In genomic region chr10:51154016-51154415, GRCm38 (mm10) we compare ENCODE assay signal across 17 mouse cellular contexts.
DNase-seq lines count a peak whose midpoint lies in the region; ATAC-seq lines count a peak whose summit lies in the region.
"Had no signal": no experiment of that assay in that cellular context is flagged by ENCODE, and none has a peak within 500 bp of the region (broad histone marks: within the 10 kb centered on the region; RNA-seq: fewer than 3 reads in every experiment).

No protein-coding gene starts in this region.

- H3K27me3 ChIP-seq in neural tube, embryonic 11.5 days (ENCODE audit: control insufficient read depth, insufficient read depth, low read length) = no peaks in the 10 kb centered on the region
- H3K27me3 ChIP-seq in hindbrain, embryonic 14.5 days (ENCODE audit: control insufficient read depth, insufficient read depth, low read length) = peaks cover 16% of the 10 kb centered on the region
- peaks cover 23% of the 10 kb centered on the region for H3K27me3 ChIP-seq in midbrain, embryonic 12.5 days
- H3K27me3 ChIP-seq: intestine, embryonic 15.5 days; liver, embryonic 13.5 days had no signal

- H3K9me3 ChIP-seq in neural tube, embryonic 11.5 days (ENCODE audit: control insufficient read depth, low read length) = no peaks in the 10 kb centered on the region
- H3K9me3 ChIP-seq in hindbrain, embryonic 14.5 days (ENCODE audit: control insufficient read depth, low read length) = no peaks in the 10 kb centered on the region
- H3K9me3 ChIP-seq in midbrain, embryonic 12.5 days = no peaks in the 10 kb centered on the region
- H3K9me3 ChIP-seq: G1E; intestine, embryonic 15.5 days; liver, embryonic 13.5 days had no signal

- H3K4me2 ChIP-seq in neural tube, embryonic 11.5 days (ENCODE audit: low read depth) = peak overlapping the region; percentile 40
- peak overlapping the region; percentile 61 for H3K4me2 ChIP-seq in hindbrain, embryonic 14.5 days (replicated peaks)
- H3K4me2 ChIP-seq in midbrain, embryonic 12.5 days (replicated peaks) = peak overlapping the region; percentile 49; the same call in 1 of the 2 replicates
- H3K4me2 ChIP-seq: intestine, embryonic 15.5 days; liver, embryonic 13.5 days had no signal

- no peak overlapping the region for H3K4me3 ChIP-seq in neural tube, embryonic 11.5 days (ENCODE audit: low read depth, low read length)
- 0 out of 2 replicates have a peak overlapping the region, but pooled peaks have one; percentile 24 for H3K4me3 ChIP-seq in hindbrain, embryonic 14.5 days (replicated peaks; ENCODE audit: low read length)
- H3K4me3 ChIP-seq in midbrain, embryonic 12.5 days = no peak overlapping the region
- H3K4me3 ChIP-seq: intestine, embryonic 15.5 days; liver, embryonic 13.5 days; myocyte had no signal

- H3K4me1 ChIP-seq in neural tube, embryonic 11.5 days (ENCODE audit: control insufficient read depth, insufficient read depth, low read length) = 0 out of 2 replicates have a peak, but pooled peaks cover 2% of the 10 kb centered on the region
- peaks cover 7% of the 10 kb centered on the region; the same call in 1 of the 2 replicates for H3K4me1 ChIP-seq in hindbrain, embryonic 14.5 days (replicated peaks; ENCODE audit: control insufficient read depth, insufficient read depth, low read length)
- peaks cover 19% of the 10 kb centered on the region for H3K4me1 ChIP-seq in midbrain, embryonic 12.5 days
- H3K4me1 ChIP-seq: liver, embryonic 13.5 days had no signal

- ATAC-seq in neural tube, embryonic 11.5 days (ENCODE audit: insufficient read depth, low FRiP score, low TSS enrichment) = no peak; the same call in 1 of the 2 replicates
- 0 out of 2 replicates have a peak, but pooled peaks have one; percentile 10 for ATAC-seq in hindbrain, embryonic 14.5 days (ENCODE audit: low FRiP score)
- ATAC-seq in midbrain, embryonic 12.5 days (ENCODE audit: low FRiP score, low read depth) = no peak; the same call in 1 of the 2 replicates

- no peak overlapping the region for H3K27ac ChIP-seq in neural tube, embryonic 11.5 days (ENCODE audit: low read depth, low read length)
- H3K27ac ChIP-seq in hindbrain, embryonic 14.5 days = no peak overlapping the region
- H3K27ac ChIP-seq in midbrain, embryonic 12.5 days (replicated peaks) = peak overlapping the region; percentile 69
- H3K27ac ChIP-seq: intestine, embryonic 15.5 days; liver, embryonic 13.5 days had no signal

- WGBS in neural tube, embryonic 11.5 days = 61% methylated on average over 2 of the region's 2 CpGs
- 35% methylated on average over 2 of the region's 2 CpGs for WGBS in hindbrain, embryonic 14.5 days
- WGBS in midbrain, embryonic 12.5 days = 31% methylated on average over 2 of the region's 2 CpGs

- no peak overlapping the region for H3K9ac ChIP-seq in neural tube, embryonic 11.5 days (ENCODE audit: low read length)
- H3K9ac ChIP-seq in hindbrain, embryonic 14.5 days = peak overlapping the region; percentile 22; the same call in 1 of the 2 replicates
- H3K9ac ChIP-seq in midbrain, embryonic 12.5 days (replicated peaks) = no peak overlapping the region
- H3K9ac ChIP-seq: intestine, embryonic 15.5 days; liver, embryonic 13.5 days had no signal

- no peak for DNase-seq in neural tube, embryonic 11.5 days (ENCODE audit: low spot score)
- no peak for DNase-seq in neural tube, embryonic 10.5 days (ENCODE audit: extremely low spot score, low spot score)
- no peak for DNase-seq in hindbrain, embryonic 14.5 days (ENCODE audit: low spot score)
- no peak for DNase-seq in cerebellum, adult 8-10 months
- DNase-seq in ovary, postnatal 10 days (ENCODE audit: low spot score) = no peak
- no peak for DNase-seq in heart, adult 9 months (ENCODE audit: low spot score in 2 of 2)
- no peak for DNase-seq in left cerebral cortex, postnatal 14 days (ENCODE audit: low spot score in 2 of 2)
- DNase-seq: B cell, adult 2 months; cerebellum, adult 9-10 months; gastrocnemius, postnatal 14 days; layer of hippocampus, adult 9-11 months; liver, embryonic 13.5 days; lung, postnatal 36 days had no signal

- no peaks in the 10 kb centered on the region for H3K36me3 ChIP-seq in neural tube, embryonic 11.5 days (ENCODE audit: control insufficient read depth, insufficient read depth, low read length)
- no peaks in the 10 kb centered on the region for H3K36me3 ChIP-seq in hindbrain, embryonic 14.5 days (replicated peaks; ENCODE audit: control insufficient read depth, insufficient read depth)
- no peaks in the 10 kb centered on the region for H3K36me3 ChIP-seq in midbrain, embryonic 12.5 days
- H3K36me3 ChIP-seq: G1E; intestine, embryonic 15.5 days; liver, embryonic 13.5 days had no signal

- intact Hi-C loops in left cerebral cortex, postnatal 14 days (cut with DNase I) = no loop called here
